Mouse (Mus musculus) heart, adult 2 months (tissue): Measurements from ENCODE around the gene 2810021J22Rik.

Experiments
- CTCF ChIP-seq: fragments of 200-600 bp; IDR thresholded peaks from 2 replicates; pipeline ENCODE4 v1.8.1; 2022; ENCODE audit warnings: antibody characterized with exemption, mild to moderate bottlenecking, moderate library complexity
- EP300 ChIP-seq: fragments of 200-500 bp; IDR thresholded peaks from 2 replicates; pipeline ENCODE4 v1.6.1; 2011; ENCODE audit warnings: low read depth, low read length, control low read depth; ENCODE audit not compliant: insufficient read depth
- POLR2A ChIP-seq: fragments of 200-500 bp; IDR thresholded peaks from 2 replicates; pipeline ENCODE4 v1.6.1; 2011; ENCODE audit warnings: mild to moderate bottlenecking, low read depth, low read length, control low read depth; ENCODE audit not compliant: insufficient read depth

GRCm38 (mm10) chr11:58901080-58901479 is 34.1 kb downstream of the 2810021J22Rik start:
- TF ChIP-seq POLR2A (no peak), CTCF (no peak), EP300 (no peak)
